Mouse (Mus musculus) frontal cortex, postnatal 14 days (tissue): ENCODE measurements at regions not wholly inside any gene's neighbourhood (a gene's known extent, or its start where the extent isn't known, plus 50 kb on each side); places are given as distances from the start of the nearest gene placed in this dataset.
A peak's percentile ranks its signal among the peaks of the same experiment; 100 is the strongest.

Experiments used
- DNase-seq, 2 experiments: peaks; one replicate each; pipeline ENCODE4 v3.0.0; 2022; ENCODE audit warnings: low spot score in 2 of 2

GRCm38 (mm10) chr14:95241946-95242345, 639.1 kb upstream of the 4921530L21Rik start:
- DNase-seq: no peak

GRCm38 (mm10) chr14:95248859-95249258, 632.2 kb upstream of the 4921530L21Rik start:
- no peak for DNase-seq

- no peak for DNase-seq
Measured at GRCm38 (mm10) chr14:95256110-95256509, 624.9 kb upstream of the 4921530L21Rik start.

GRCm38 (mm10) chr14:95281431-95281830, 599.6 kb upstream of the 4921530L21Rik start:
- no peak for DNase-seq

GRCm38 (mm10) chr14:95282016-95282415, 599.0 kb upstream of the 4921530L21Rik start:
- DNase-seq: no peak

- no peak for DNase-seq
Measured at GRCm38 (mm10) chr14:95314134-95314924, 566.7 kb upstream of the 4921530L21Rik start.

- DNase-seq: peak; percentile 35 to 55
Measured at GRCm38 (mm10) chr14:95356968-95357367, 524.1 kb upstream of the 4921530L21Rik start.
